Mouse (Mus musculus): ENCODE measurements around the gene Cacna1b.

DNA sequence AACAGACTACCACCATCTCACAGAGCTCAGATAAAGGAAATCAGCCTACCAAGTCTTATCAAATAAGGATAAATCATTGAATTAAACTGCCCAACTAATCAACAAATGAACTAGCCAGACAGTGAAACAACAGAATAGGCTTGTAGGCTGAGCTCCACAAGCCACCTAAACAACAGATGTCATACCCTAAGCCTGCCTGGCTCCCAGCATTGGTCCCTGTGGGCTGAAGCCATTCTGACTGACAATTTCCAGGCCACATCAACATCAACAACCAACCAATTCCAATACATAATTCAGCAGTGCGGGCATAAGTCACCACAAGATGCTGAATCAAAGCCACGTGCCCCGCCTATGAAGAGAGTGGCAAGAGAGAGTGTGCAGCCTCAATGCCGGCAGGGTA lies 78.2 kb downstream of the Cacna1b start:
- TF ChIP-seq GATA1 (IDR thresholded peaks at IDR 0.05; ENCODE audit: low read length) (no peak), TAL1 (IDR thresholded peaks at IDR 0.05; ENCODE audit: low read length) (no peak)

Data from erythroblast, embryonic 14.5 days (primary cell).